27 mouse cellular contexts compared by ENCODE assay signal in the genomic region with DNA sequence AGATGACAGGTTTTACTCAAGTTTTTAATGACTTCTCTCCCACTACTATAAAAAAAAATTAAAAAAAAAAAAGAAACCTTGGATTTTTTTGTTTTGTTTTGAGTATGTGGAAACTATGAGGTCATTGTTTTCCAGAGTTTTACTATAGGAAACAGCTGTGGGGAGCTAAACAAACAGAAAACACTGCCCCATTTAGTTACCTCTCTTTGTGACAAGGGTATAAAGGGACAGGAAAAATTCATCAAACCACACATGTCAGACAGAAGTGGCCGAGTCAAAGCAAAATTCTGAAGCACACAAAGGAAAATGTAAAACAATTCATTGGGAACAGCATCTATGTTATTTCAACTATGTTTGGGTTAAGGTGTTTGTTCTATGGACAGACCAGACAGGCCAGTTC. TPM values are rescaled to one million over a fixed set of nuclear protein-coding genes. Genes with fewer than 3 reads are reported as not detected.
DNase-seq lines count a peak whose midpoint lies in the region; ATAC-seq and TF ChIP-seq lines count a peak whose summit lies in the region.
"Had no signal": no experiment of that assay in that cellular context is flagged by ENCODE, and none has a peak within 500 bp of the region (broad histone marks: within the 10 kb centered on the region; RNA-seq: fewer than 3 reads in every experiment).

No protein-coding gene starts in this region.

- H3K4me2 ChIP-seq in heart, embryonic 11.5 days: no peak overlapping the region
- no peak overlapping the region for H3K4me2 ChIP-seq in kidney, postnatal 0 days (ENCODE audit: low read length)
- H3K4me2 ChIP-seq: forebrain, embryonic 12.5 days; heart, embryonic 12.5 days; hindbrain, embryonic 13.5 days; midbrain, embryonic 15.5 days; neural tube, embryonic 13.5 days had no signal

- ATAC-seq in heart, embryonic 11.5 days (replicated peaks; ENCODE audit: insufficient number of reproducible peaks, low FRiP score, low TSS enrichment): no peak
- ATAC-seq in kidney, postnatal 0 days (replicated peaks; ENCODE audit: low FRiP score, low read depth): no peak
- ATAC-seq: midbrain, embryonic 15.5 days had no signal

- peaks cover 13% of the 10 kb centered on the region for H3K36me3 ChIP-seq in heart, adult 2 months (ENCODE audit: control insufficient read depth, insufficient read depth, low read length)
- H3K36me3 ChIP-seq in heart, embryonic 11.5 days (ENCODE audit: control insufficient read depth, insufficient read depth, low read length): no peaks in the 10 kb centered on the region
- H3K36me3 ChIP-seq in kidney, postnatal 0 days (ENCODE audit: insufficient read depth, low read length): no peaks in the 10 kb centered on the region
- H3K36me3 ChIP-seq: forebrain, embryonic 12.5 days; heart, embryonic 12.5 days; hindbrain, embryonic 13.5 days; midbrain, embryonic 15.5 days; neural tube, embryonic 13.5 days had no signal

- intact Hi-C loops in heart, adult 2 months (cut with DNase I): no loop called here

- TF ChIP-seq EP300 in heart, adult 2 months (IDR thresholded peaks at IDR 0.05; ENCODE audit: insufficient read depth, low read depth, low read length): no peak

- WGBS in heart, adult 2 months: 38% methylated on average over 1 of the region's 1 CpGs
- 40% methylated on average over 1 of the region's 1 CpGs for WGBS in heart, embryonic 11.5 days (ENCODE audit: insufficient replicate concordance)
- WGBS in kidney, postnatal 0 days: 46% methylated on average over 1 of the region's 1 CpGs
- 57% methylated on average over 1 of the region's 1 CpGs for WGBS in cerebellum, adult 2 months

- H3K9ac ChIP-seq in heart, adult 2 months (ENCODE audit: low read depth, low read length): no peak overlapping the region
- no peak overlapping the region for H3K9ac ChIP-seq in heart, embryonic 11.5 days (ENCODE audit: low read depth, low read length)
- H3K9ac ChIP-seq in kidney, postnatal 0 days (ENCODE audit: low read depth, low read length): no peak overlapping the region
- H3K9ac ChIP-seq: forebrain, embryonic 12.5 days; heart, embryonic 12.5 days; hindbrain, embryonic 13.5 days; midbrain, embryonic 15.5 days; neural tube, embryonic 13.5 days had no signal

- H3K4me3 ChIP-seq in heart, adult 2 months: no peak overlapping the region
- no peak overlapping the region for H3K4me3 ChIP-seq in heart, embryonic 11.5 days (ENCODE audit: low read depth, low read length)
- no peak overlapping the region for H3K4me3 ChIP-seq in kidney, postnatal 0 days (replicated peaks; ENCODE audit: low read depth, low read length)
- H3K4me3 ChIP-seq in cerebellum, adult 2 months (replicated peaks; ENCODE audit: insufficient read depth, low read depth, low read length): no peak overlapping the region
- H3K4me3 ChIP-seq: erythroblast, embryonic 14.5 days; forebrain, embryonic 12.5 days; heart, embryonic 12.5 days; hindbrain, embryonic 13.5 days; midbrain, embryonic 15.5 days; neural tube, embryonic 13.5 days had no signal

- TF ChIP-seq CTCF in heart, adult 2 months (IDR thresholded peaks at IDR 0.05): no peak
- TF ChIP-seq CTCF in kidney, postnatal 0 days (IDR thresholded peaks at IDR 0.05; ENCODE audit: low read depth): no peak
- no peak for TF ChIP-seq CTCF in cerebellum, adult 2 months (IDR thresholded peaks at IDR 0.05; ENCODE audit: borderline replicate concordance, insufficient read depth, low read depth, low read length)

- H3K27me3 ChIP-seq in heart, adult 2 months (ENCODE audit: control insufficient read depth, insufficient read depth, low read length): no peaks in the 10 kb centered on the region
- H3K27me3 ChIP-seq in heart, embryonic 11.5 days (ENCODE audit: control insufficient read depth, insufficient read depth, low read length): no peaks in the 10 kb centered on the region
- no peaks in the 10 kb centered on the region for H3K27me3 ChIP-seq in kidney, postnatal 0 days (ENCODE audit: insufficient read depth, low read length)
- no peaks in the 10 kb centered on the region for H3K27me3 ChIP-seq in cerebellum, adult 2 months (ENCODE audit: control insufficient read depth, insufficient read depth, low read length)
- H3K27me3 ChIP-seq: forebrain, embryonic 12.5 days; heart, embryonic 12.5 days; hindbrain, embryonic 13.5 days; midbrain, embryonic 15.5 days; neural tube, embryonic 13.5 days had no signal

- no peak for TF ChIP-seq POLR2A in heart, adult 2 months (IDR thresholded peaks at IDR 0.05; ENCODE audit: insufficient read depth, low read depth, low read length)
- no peak for TF ChIP-seq POLR2A in cerebellum, adult 2 months (IDR thresholded peaks at IDR 0.05; ENCODE audit: borderline replicate concordance, insufficient read depth, low read length)

- DNase-seq in heart, adult 2 months: no peak
- peak; percentile 40 for DNase-seq in kidney, postnatal 0 days (ENCODE audit: low spot score)
- DNase-seq in kidney, adult 8-10 months: no peak
- peak; percentile 29 for DNase-seq in retina, postnatal 1 day
- no peak for DNase-seq in retina, embryonic 14.5 days (ENCODE audit: low spot score)
- no peak for DNase-seq in cerebellum, adult 2 months
- DNase-seq: adrenal gland, postnatal 10 days; cerebellum, adult 8-10 months; heart, postnatal 36 days; kidney, adult 11 months; lung, postnatal 14 days; right cerebral cortex, adult 18-20 months; right cerebral cortex, postnatal 4 days; thymus, postnatal 14 days had no signal

- H3K9me3 ChIP-seq in heart, embryonic 11.5 days (replicated peaks; ENCODE audit: control insufficient read depth, low read length): no peaks in the 10 kb centered on the region
- H3K9me3 ChIP-seq in kidney, postnatal 0 days (replicated peaks; ENCODE audit: low read length): no peaks in the 10 kb centered on the region
- H3K9me3 ChIP-seq: forebrain, embryonic 12.5 days; heart, embryonic 12.5 days; hindbrain, embryonic 13.5 days; midbrain, embryonic 15.5 days; neural tube, embryonic 13.5 days had no signal

- peaks cover 6% of the 10 kb centered on the region for H3K4me1 ChIP-seq in heart, adult 2 months (ENCODE audit: control insufficient read depth, insufficient read depth, low read length)
- H3K4me1 ChIP-seq in heart, embryonic 11.5 days (ENCODE audit: control insufficient read depth, insufficient read depth, low read length): peaks cover 24% of the 10 kb centered on the region
- no peaks in the 10 kb centered on the region for H3K4me1 ChIP-seq in kidney, postnatal 0 days (replicated peaks; ENCODE audit: insufficient read depth, low read length)
- peaks cover 10% of the 10 kb centered on the region for H3K4me1 ChIP-seq in cerebellum, adult 2 months (ENCODE audit: control insufficient read depth, insufficient read depth, low read length)

- peaks cover 3% of the 10 kb centered on the region for H3K79me2 ChIP-seq in heart, adult 2 months (replicated peaks; ENCODE audit: control insufficient read depth, insufficient read depth, low read length)

- H3K27ac ChIP-seq in heart, adult 2 months: peak overlapping the region; percentile 1; the same call in 1 of the 2 replicates
- no peak overlapping the region for H3K27ac ChIP-seq in heart, embryonic 11.5 days (ENCODE audit: low read depth, low read length)
- H3K27ac ChIP-seq in kidney, postnatal 0 days: no peak overlapping the region
- H3K27ac ChIP-seq in cerebellum, adult 2 months (ENCODE audit: insufficient read depth, low read length): no peak overlapping the region
- H3K27ac ChIP-seq: forebrain, embryonic 12.5 days; hindbrain, embryonic 13.5 days; midbrain, embryonic 15.5 days; neural tube, embryonic 13.5 days had no signal

RNA-seq across cellular contexts. Expression of gene Usp31, which starts 9.5 kb away (rescaled TPM):
- 1 to 10 TPM; 8.5 to 9.9 TPM for total RNA-seq in heart, adult 2 months (2021)
- polyA plus RNA-seq in heart, adult 2 months (2012; rRNA removed): 3.5 and 6.6 TPM in 2 replicates
- polyA plus RNA-seq in heart, embryonic 11.5 days (2014; fragmentation: Nextera tagmentation; extraction: Ambion mirVana): 2.2 and 2.6 TPM in 2 replicates
- polyA plus RNA-seq in kidney, postnatal 0 days (2015; fragmentation: Nextera tagmentation; extraction: Ambion mirVana): 1.3 and 1.6 TPM in 2 replicates
- 26.0 and 28.4 TPM in 2 replicates for polyA plus RNA-seq in cerebellum, adult 2 months (2012; rRNA removed)

RNA-seq across cellular contexts. Expression of gene Scnn1g, which starts 36.7 kb away (rescaled TPM):
- total RNA-seq in heart, adult 2 months (2021): not detected
- polyA plus RNA-seq in heart, adult 2 months (2012; rRNA removed): 0.41 TPM in 1 of 2 replicates, not detected in the other
- polyA plus RNA-seq in heart, embryonic 11.5 days (2014; fragmentation: Nextera tagmentation; extraction: Ambion mirVana): 0.07 and 0.20 TPM in 2 replicates
- 59.7 and 64.2 TPM in 2 replicates for polyA plus RNA-seq in kidney, postnatal 0 days (2015; fragmentation: Nextera tagmentation; extraction: Ambion mirVana)
- polyA plus RNA-seq in cerebellum, adult 2 months (2012; rRNA removed): 2.7 and 3.2 TPM in 2 replicates
- total RNA-seq: gastrocnemius, adult 18-20 months; heart, postnatal 36 days; liver, adult 2 months had no signal
- polyA plus RNA-seq: C2C12; erythroblast, embryonic 14.5 days; forebrain, embryonic 12.5 days; heart, embryonic 12.5 days; hindbrain, embryonic 13.5 days; large intestine, adult 2 months; limb, embryonic 11.5 days; liver, adult 2 months; liver, embryonic 16.5 days; midbrain, embryonic 15.5 days; neural tube, embryonic 13.5 days had no signal

Comparison
In these comparisons a context has a peak if more than half of its experiments do, and no peak if none do; other contexts are left out.
1. DNase-seq: peak in kidney, postnatal 0 days (single experiment) and retina, postnatal 1 day (single experiment); none in heart, adult 2 months (0 of 2), kidney, adult 8-10 months (0 of 2), retina, embryonic 14.5 days (single experiment) and cerebellum, adult 2 months (0 of 2).
2. RNA of gene Scnn1g, which starts 36.7 kb away (polyA plus RNA-seq): 59.7 to 64.2 TPM in kidney, postnatal 0 days; 2.7 to 3.2 TPM in cerebellum, adult 2 months, 0.41 TPM in heart, adult 2 months and 0.07 to 0.20 TPM in heart, embryonic 11.5 days; every median in the first group is over 10 times any median in the second.